Mouse (Mus musculus): ENCODE measurements around the gene Tceanc. TPM values are rescaled to one million over a fixed set of nuclear protein-coding genes. Genes with fewer than 3 reads are reported as not detected.
A peak's percentile ranks its signal among the peaks of the same experiment; 100 is the strongest.

The Tceanc gene
- polyA plus RNA-seq, 1 experiment from 2014 or later: 3.1 TPM

DNA sequence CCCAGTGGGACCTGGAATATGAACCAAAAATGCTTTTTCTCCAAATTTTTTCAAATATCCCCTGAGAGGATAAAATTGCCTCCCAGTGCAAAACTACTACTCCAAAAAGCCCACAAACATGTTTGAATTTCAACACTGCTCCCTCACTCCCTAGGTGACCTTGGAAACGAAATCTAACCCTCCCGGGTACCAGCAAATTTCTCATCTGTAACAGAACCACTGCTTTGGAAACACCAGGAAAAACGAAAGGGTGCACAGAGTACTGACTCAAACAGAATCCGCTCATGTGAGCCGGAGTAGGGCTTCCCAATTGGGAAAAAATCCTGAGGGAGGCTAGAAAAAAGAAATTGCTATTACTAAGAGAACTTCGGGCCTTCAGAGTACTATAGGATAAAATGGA lies 41.0 kb downstream of the Tceanc start:
- WGBS: 65% methylated on average over 6 of the region's 6 CpGs
- peak overlapping the region; percentile 55 for H3K4me2 ChIP-seq (replicated peaks; ENCODE audit: low read depth)
- H3K9ac ChIP-seq (ENCODE audit: low read depth, low read length): no peak overlapping the region
- ATAC-seq: no peak
- no peak for TF ChIP-seq CTCF (IDR thresholded peaks at IDR 0.05; ENCODE audit: low read depth)
- H3K27me3 ChIP-seq (replicated peaks; ENCODE audit: control insufficient read depth, insufficient read depth, low read length): no peaks in the 10 kb centered on the region
- H3K27ac ChIP-seq (ENCODE audit: low read depth, low read length): no peak overlapping the region
- H3K36me3 ChIP-seq (ENCODE audit: control insufficient read depth, insufficient read depth): no peaks in the 10 kb centered on the region
- H3K4me1 ChIP-seq (replicated peaks; ENCODE audit: control insufficient read depth, insufficient read depth, low read length): no peaks in the 10 kb centered on the region
- 0 out of 2 replicates have a peak overlapping the region, but pooled peaks have one; percentile 14 for H3K4me3 ChIP-seq (ENCODE audit: low read depth, low read length)
- H3K9me3 ChIP-seq (ENCODE audit: control insufficient read depth): no peaks in the 10 kb centered on the region

DNA sequence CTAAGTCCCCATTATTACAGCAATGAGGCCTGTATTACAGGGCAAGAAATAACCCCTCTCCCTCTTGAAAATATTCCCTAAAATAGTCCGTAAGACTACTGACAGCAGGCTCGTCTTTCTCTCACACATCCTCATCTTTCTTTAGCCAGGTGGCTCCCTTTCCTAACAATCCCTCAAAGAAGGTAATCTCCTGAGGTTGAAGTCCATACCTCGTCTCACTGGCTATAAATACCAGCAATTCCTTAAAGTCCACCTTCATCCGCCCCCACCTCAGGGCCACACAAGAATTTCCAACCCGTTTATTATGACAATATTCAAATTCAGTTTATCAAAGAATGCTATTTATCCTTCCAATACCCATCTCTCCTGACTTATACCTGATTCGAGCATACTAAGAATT lies 45.8 kb downstream of the Tceanc start:
- ATAC-seq: no peak
- peak; percentile 28; the same call in 1 of the 2 replicates for TF ChIP-seq CTCF (IDR thresholded peaks at IDR 0.05; ENCODE audit: low read depth)
- H3K27ac ChIP-seq (ENCODE audit: low read depth, low read length): no peak overlapping the region
- H3K27me3 ChIP-seq (replicated peaks; ENCODE audit: control insufficient read depth, insufficient read depth, low read length): no peaks in the 10 kb centered on the region
- H3K9ac ChIP-seq (ENCODE audit: low read depth, low read length): no peak overlapping the region
- no peak overlapping the region for H3K4me2 ChIP-seq (replicated peaks; ENCODE audit: low read depth)
- no peaks in the 10 kb centered on the region for H3K4me1 ChIP-seq (replicated peaks; ENCODE audit: control insufficient read depth, insufficient read depth, low read length)
- H3K4me3 ChIP-seq (ENCODE audit: low read depth, low read length): no peak overlapping the region
- H3K36me3 ChIP-seq (ENCODE audit: control insufficient read depth, insufficient read depth): no peaks in the 10 kb centered on the region
- H3K9me3 ChIP-seq (ENCODE audit: control insufficient read depth): no peaks in the 10 kb centered on the region
- WGBS: 54% methylated on average over 6 of the region's 6 CpGs

DNA sequence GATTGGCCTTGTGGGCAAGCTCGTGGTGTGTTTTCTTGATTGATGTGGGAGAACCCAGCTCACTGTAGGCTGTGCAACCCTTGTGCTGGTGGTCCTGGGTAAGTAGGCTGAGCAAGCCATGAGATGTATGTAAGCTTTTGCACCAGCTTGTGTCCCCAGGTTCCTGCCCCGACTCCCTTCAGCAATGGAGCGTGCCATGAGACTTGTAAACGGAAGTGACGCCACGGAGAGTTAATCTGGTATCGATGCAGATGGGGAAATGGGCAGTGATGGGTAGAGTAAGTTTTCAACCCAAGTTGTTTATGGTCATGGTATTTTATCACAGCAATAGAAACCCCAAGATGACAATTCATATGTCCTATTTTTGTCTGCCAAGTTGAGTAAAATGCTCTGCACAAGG lies 50.0 kb downstream of the Tceanc start:
- no peaks in the 10 kb centered on the region for H3K36me3 ChIP-seq (ENCODE audit: control insufficient read depth, insufficient read depth)
- H3K4me2 ChIP-seq (replicated peaks; ENCODE audit: low read depth): no peak overlapping the region
- TF ChIP-seq CTCF (IDR thresholded peaks at IDR 0.05; ENCODE audit: low read depth): no peak
- no peak overlapping the region for H3K27ac ChIP-seq (ENCODE audit: low read depth, low read length)
- no peak overlapping the region for H3K9ac ChIP-seq (ENCODE audit: low read depth, low read length)
- no peak overlapping the region for H3K4me3 ChIP-seq (ENCODE audit: low read depth, low read length)
- H3K27me3 ChIP-seq (replicated peaks; ENCODE audit: control insufficient read depth, insufficient read depth, low read length): no peaks in the 10 kb centered on the region
- no peaks in the 10 kb centered on the region for H3K9me3 ChIP-seq (ENCODE audit: control insufficient read depth)
- WGBS: 90% methylated on average over 7 of the region's 7 CpGs
- H3K4me1 ChIP-seq (replicated peaks; ENCODE audit: control insufficient read depth, insufficient read depth, low read length): no peaks in the 10 kb centered on the region
- no peak for ATAC-seq

- no peak for ATAC-seq
- Histone ChIP-seq H3K27ac (ENCODE audit: low read depth, low read length) (no peak overlapping the region), H3K4me3 (ENCODE audit: low read depth, low read length) (no peak overlapping the region), H3K9ac (ENCODE audit: low read depth, low read length) (no peak overlapping the region), H3K4me1 (replicated peaks; ENCODE audit: control insufficient read depth, insufficient read depth, low read length) (no peaks in the 10 kb centered on the region), H3K4me2 (replicated peaks; ENCODE audit: low read depth) (no peak overlapping the region), H3K27me3 (replicated peaks; ENCODE audit: control insufficient read depth, insufficient read depth, low read length) (no peaks in the 10 kb centered on the region), H3K36me3 (ENCODE audit: control insufficient read depth, insufficient read depth) (no peaks in the 10 kb centered on the region), H3K9me3 (ENCODE audit: control insufficient read depth) (no peaks in the 10 kb centered on the region)
- no peak for TF ChIP-seq CTCF (IDR thresholded peaks at IDR 0.05; ENCODE audit: low read depth)
- 86% methylated on average over 1 of the region's 1 CpGs for WGBS
Observed at GRCm38 (mm10) chrX:166455525-166455924, 62.8 kb downstream of the Tceanc start.

DNA sequence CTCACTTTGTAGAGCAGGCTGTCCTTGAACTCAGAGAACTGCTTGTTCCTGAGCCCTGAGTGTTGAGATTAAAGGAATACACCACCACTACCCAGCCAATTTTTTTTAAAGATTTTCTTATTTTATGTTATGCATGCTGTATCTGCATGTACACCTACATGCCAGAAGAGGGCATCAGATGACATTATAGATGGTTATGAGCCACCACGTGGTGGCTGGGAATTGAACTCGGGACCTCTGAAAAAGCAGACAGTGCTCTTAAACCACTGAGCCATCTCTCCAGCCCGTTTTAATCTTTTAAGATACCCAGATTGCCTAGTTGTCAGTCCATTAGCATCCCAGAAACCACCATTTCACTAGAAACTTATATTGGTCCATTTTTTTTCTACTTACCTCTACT lies 64.0 kb downstream of the Tceanc start:
- no peak for ATAC-seq
- Histone ChIP-seq H3K9me3 (ENCODE audit: control insufficient read depth) (no peaks in the 10 kb centered on the region), H3K4me2 (replicated peaks; ENCODE audit: low read depth) (no peak overlapping the region), H3K36me3 (ENCODE audit: control insufficient read depth, insufficient read depth) (no peaks in the 10 kb centered on the region), H3K9ac (ENCODE audit: low read depth, low read length) (no peak overlapping the region), H3K4me1 (replicated peaks; ENCODE audit: control insufficient read depth, insufficient read depth, low read length) (no peaks in the 10 kb centered on the region), H3K27me3 (replicated peaks; ENCODE audit: control insufficient read depth, insufficient read depth, low read length) (no peaks in the 10 kb centered on the region), H3K27ac (ENCODE audit: low read depth, low read length) (no peak overlapping the region), H3K4me3 (ENCODE audit: low read depth, low read length) (no peak overlapping the region)
- peak; percentile 28; the same call in 1 of the 2 replicates for TF ChIP-seq CTCF (IDR thresholded peaks at IDR 0.05; ENCODE audit: low read depth)
- WGBS: 72% methylated on average over 3 of the region's 3 CpGs

DNA sequence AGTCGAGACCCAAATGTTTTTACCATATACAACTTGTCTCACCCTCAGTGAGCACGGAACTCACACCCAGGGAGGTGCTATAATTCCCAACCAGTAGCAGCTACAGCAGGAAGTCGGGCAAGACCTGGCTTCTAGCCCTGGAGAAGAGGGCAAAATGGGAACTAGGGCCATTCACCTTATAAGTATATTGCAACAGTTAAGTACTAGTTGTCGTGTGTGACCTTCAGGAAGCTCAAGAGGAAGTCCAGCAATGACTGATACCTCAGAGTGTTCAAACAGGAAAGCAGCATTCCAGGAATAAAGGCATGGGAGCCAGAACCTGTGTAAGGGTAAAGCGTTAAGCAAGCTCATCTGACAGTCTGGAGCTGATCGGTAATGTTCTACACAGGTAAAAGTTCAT lies 64.8 kb downstream of the Tceanc start:
- 63% methylated on average over 6 of the region's 6 CpGs for WGBS
- Histone ChIP-seq H3K4me3 (ENCODE audit: low read depth, low read length) (no peak overlapping the region), H3K9ac (ENCODE audit: low read depth, low read length) (no peak overlapping the region), H3K4me1 (replicated peaks; ENCODE audit: control insufficient read depth, insufficient read depth, low read length) (no peaks in the 10 kb centered on the region), H3K9me3 (ENCODE audit: control insufficient read depth) (no peaks in the 10 kb centered on the region), H3K27ac (ENCODE audit: low read depth, low read length) (no peak overlapping the region), H3K36me3 (ENCODE audit: control insufficient read depth, insufficient read depth) (no peaks in the 10 kb centered on the region), H3K27me3 (replicated peaks; ENCODE audit: control insufficient read depth, insufficient read depth, low read length) (no peaks in the 10 kb centered on the region), H3K4me2 (replicated peaks; ENCODE audit: low read depth) (no peak overlapping the region)
- no peak for ATAC-seq
- TF ChIP-seq CTCF (IDR thresholded peaks at IDR 0.05; ENCODE audit: low read depth): no peak

Other genes starting within 250 kb of the Tceanc start
- gene Trappc2, start 78.0 kb downstream of the Tceanc start, polyA plus RNA-seq (2015; fragmentation: Nextera tagmentation; extraction: Ambion mirVana): 20.8 and 21.6 TPM in 2 replicates
- gene Ofd1, start 77.9 kb downstream of the Tceanc start, polyA plus RNA-seq (2015; fragmentation: Nextera tagmentation; extraction: Ambion mirVana): 3.9 and 4.3 TPM in 2 replicates
- gene Rab9, start 38.7 kb downstream of the Tceanc start, polyA plus RNA-seq (2015; fragmentation: Nextera tagmentation; extraction: Ambion mirVana): 78.0 and 79.6 TPM in 2 replicates
- 0.83 and 0.97 TPM in 2 replicates for gene Egfl6, start 67.2 kb upstream of the Tceanc start, polyA plus RNA-seq (2015; fragmentation: Nextera tagmentation; extraction: Ambion mirVana)

Measured in intestine, postnatal 0 days (tissue).